In genomic region chr17:33920282-33921097, GRCm38 (mm10) we compare ENCODE assay signal across 1 mouse cellular context.
TF ChIP-seq lines count a peak whose summit lies in the region.

No protein-coding gene starts in this region.

TF ChIP-seq in CH12.LX, 34 proteins besides CTCF, POLR2A, EP300 and RAD21 (continued from another document):
- TF ChIP-seq IRF4 (IDR thresholded peaks at IDR 0.05; ENCODE audit: low read depth, low read length) (peak; percentile 78), HCFC1 (IDR thresholded peaks at IDR 0.05; ENCODE audit: low read depth, low read length) (no peak), JUN (IDR thresholded peaks at IDR 0.05; ENCODE audit: insufficient read depth, low read depth, low read length) (0 out of 2 replicates have a peak, but pooled peaks have one; percentile 38), MXI1 (IDR thresholded peaks at IDR 0.05; ENCODE audit: low read depth, low read length) (peak; percentile 63; the same call in 1 of the 2 replicates), ZC3H11A (IDR thresholded peaks at IDR 0.05; ENCODE audit: low read depth, low read length) (no peak), RCOR1 (conservative IDR thresholded peaks at IDR 0.05; ENCODE audit: low read depth, low read length) (peak; percentile 36; the same call in 1 of the 2 replicates), SIN3A (IDR thresholded peaks at IDR 0.05; ENCODE audit: low read length) (peak; percentile 91), MEF2A (IDR thresholded peaks at IDR 0.05; ENCODE audit: borderline replicate concordance, low read depth, low read length) (peak; percentile 37; the same call in 1 of the 2 replicates), UBTF (IDR thresholded peaks at IDR 0.05; ENCODE audit: low read depth, low read length) (no peak)
TF ChIP-seq in CH12.LX: peak in this region for 16.
